Mouse (Mus musculus) hematopoietic stem cell, adult 5-6 weeks (primary cell): ENCODE results near the gene Pdcd1lg2. TPM values are rescaled to one million over a fixed set of nuclear protein-coding genes. Genes with fewer than 3 reads are reported as not detected.

ENCODE experiments used
- ATAC-seq, 2 experiments: fragments of 125-278 bp in 1 of 2; replicated peaks in 1 of 2; 2 replicates each; pipeline ENCODE4 v1.8.0; 2016 to 2017; ENCODE audit warnings: inconsistent platforms in 2 of 2, mild to moderate bottlenecking in 2 of 2, moderate number of reproducible peaks in 2 of 2, low read depth in 1 of 2, moderate TSS enrichment in 1 of 2; ENCODE audit not compliant: low FRiP score in 2 of 2, poor library complexity in 2 of 2, severe bottlenecking in 2 of 2, insufficient read depth in 1 of 2, low TSS enrichment in 1 of 2
- total RNA-seq: library from RNA; stranded (forward); fragments of 172-1452, 232-1000 nt; gene quantifications from 2 replicates; pipeline ENCODE4 v1.2.3, GENCODE M21; 2017

The Pdcd1lg2 gene
- total RNA-seq, 1 experiment from 2014 or later: 5.7 TPM

DNA sequence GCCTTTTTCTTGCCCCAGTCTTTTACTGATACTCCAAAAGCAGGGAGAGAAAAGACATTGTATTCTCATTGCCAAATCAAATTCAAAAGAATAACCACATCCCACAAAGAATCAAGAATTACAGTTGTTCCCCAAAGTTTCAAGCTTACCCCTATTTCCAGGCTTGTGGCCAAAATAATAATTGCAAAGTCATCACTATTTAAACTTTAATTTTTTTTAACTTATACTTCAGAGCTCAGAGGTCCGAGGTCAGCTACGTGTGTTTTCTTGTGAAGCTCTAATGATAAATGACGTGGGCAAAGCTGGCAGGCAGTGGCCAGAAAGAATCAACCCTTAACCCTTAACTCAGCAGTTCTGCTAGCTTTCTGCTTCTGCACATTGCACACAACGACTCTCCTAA, 67.9 kb downstream of the Pdcd1lg2 start:
- no peak for ATAC-seq

DNA sequence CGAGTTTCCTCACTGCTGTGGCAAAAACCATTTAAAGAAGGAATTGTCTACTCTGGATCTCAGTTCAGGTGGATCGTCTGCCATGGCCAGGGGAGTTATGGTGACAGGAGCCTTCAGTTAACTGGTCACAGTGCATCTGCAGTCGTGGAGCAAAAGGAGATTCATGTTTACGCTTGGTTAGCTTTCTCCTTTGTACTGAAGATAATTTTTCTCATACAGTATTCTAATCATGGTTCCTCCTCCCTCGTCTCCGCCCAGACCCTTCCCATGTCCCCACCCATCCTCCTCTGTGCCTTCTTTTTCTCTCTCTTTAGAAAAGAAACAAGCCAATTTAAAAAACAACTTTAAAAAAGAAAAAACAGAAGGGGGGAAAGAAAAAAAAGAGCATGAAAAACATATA, 70.9 kb downstream of the Pdcd1lg2 start:
- ATAC-seq: no peak

DNA sequence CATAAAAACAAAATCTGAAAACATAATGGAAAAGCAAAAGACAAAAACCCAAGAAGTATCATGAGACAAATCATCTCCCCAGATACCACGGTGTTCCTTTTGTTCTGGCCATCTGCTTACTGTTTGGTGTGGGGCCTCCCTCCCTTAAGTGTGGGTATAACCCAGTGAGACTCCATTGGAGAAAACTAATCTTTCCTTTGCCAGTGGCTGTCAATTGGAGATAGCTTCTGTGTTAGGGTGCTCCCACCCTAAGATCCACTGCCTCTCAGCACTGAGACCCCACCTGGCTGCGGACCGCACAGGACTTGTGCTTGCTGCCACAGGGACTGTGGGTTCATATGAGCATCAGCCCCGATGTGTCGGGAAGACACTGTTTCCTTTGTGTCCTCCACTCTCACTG, 71.4 kb downstream of the Pdcd1lg2 start:
- no peak for ATAC-seq

DNA sequence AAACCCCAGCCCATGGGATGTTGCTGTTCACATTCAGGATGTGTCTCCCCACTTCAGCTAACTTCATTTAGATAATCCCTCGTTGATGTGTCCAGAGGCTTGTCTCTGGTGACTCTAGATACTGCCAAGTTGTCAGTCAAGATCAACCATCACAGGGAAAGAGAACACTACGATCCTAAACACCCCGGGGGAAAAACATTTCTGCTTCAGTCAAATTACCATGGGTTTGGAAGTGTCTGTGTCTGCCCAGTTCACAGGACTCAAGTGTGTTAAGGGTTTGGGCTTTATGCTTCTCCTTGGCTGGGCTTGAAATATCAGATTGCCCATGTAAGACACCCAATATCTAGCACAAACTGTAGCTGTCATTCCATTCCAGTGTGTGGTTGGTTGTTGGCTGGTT, 71.9 kb downstream of the Pdcd1lg2 start:
- no peak for ATAC-seq

DNA sequence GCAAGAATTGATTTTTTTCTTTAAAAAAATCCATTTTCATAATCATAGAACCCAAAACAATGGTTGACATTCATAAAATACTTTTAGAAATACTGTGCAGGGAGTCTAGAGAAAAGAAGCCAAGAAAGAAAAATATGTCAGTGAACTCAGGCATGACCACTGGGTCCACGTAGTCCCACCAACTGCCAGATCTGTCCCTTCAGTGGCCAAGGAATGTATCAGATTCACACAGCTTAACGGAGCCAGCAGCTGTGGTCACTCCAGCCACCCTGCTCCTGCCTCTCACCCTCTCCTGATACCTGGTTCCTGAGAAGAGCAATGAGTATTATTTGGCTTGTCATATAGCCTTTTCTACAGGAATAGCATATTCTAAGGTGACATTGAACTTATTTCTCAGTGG, 72.7 kb downstream of the Pdcd1lg2 start:
- no peak for ATAC-seq

DNA sequence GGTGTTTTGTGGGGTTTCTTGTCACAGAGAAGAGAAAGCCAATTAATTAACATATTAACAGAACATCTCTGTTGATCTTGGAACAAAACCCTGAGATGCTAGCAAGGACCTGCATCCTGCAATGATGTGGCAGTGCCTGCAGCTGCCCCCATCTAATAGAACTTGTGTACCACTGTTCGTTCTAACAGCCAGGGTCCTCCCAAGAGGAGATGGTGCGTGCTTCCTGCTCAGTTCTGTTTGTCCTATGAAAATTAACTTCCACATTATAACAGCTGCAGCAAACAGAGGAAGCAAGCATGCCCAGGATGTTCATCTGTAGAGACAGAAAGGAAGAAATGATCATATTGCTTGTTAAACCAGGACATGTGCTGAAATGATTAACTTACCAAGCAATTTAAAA, 73.8 kb downstream of the Pdcd1lg2 start:
- no peak for ATAC-seq

DNA sequence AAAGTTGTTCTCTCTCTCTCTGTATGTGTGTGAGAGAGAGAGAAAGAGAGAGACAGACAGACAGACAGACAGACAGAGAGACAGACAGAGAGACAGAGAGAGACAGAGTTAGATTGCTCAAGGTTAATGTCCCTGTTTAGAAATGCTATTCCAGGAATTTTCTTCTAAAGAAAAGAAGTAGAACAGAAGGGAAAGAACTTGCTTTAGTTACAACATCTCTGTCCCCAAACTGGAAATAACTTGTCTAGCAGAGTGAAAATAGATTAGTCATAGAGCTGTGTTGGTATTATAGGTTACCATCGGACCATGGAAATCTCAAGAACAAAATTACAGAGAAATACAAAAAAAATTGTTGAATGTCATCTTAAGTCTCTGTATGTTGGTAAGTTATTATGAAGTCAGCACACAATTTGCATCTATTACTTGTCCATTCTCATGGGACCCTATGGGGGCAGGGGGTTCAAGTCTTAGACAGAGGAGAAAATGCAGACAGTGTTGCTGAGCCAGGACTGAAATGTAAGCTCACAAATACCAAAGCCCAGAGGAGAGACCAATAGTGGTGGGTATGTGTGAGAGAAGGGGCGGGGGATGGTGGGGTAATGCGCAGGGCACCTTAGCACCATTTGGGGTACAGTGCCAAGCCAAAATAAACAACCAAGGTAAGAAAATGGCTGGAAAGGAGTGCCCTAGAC, 74.7 kb downstream of the Pdcd1lg2 start:
- ATAC-seq: no peak

DNA sequence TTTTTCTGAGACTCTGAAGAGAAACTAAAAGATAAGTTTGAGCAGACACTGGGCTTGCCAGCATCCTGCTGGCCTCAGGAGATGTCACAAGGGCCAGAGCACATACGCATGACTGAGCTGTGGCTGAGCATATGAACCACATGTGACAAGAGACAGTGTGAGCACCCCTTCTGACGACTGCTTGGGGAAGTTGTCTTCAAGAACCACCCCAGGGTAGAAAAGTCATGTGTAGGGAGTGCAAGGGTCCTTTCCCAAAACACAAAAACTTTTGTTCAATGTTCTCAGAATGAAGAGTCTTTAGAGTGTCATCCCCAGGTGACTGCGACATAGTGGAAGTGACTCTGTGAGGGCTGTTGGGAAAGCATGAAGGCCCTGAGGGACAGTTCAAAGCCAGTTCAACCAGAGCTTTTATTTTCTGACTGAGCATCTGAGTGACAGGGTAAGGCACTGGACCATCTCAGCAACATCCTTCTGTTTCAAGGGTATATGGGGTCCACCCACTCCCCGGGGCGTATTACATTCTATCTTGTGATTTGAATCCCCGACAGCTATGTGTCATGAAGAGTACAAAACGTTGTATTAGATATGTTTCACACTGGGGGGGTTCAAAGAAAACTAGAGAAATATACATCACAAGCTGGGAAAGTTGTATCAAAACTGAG, 76.0 kb downstream of the Pdcd1lg2 start:
- peak in 1 of 2 experiments; percentile 49; a peak in 1 of 4 replicates for ATAC-seq

DNA sequence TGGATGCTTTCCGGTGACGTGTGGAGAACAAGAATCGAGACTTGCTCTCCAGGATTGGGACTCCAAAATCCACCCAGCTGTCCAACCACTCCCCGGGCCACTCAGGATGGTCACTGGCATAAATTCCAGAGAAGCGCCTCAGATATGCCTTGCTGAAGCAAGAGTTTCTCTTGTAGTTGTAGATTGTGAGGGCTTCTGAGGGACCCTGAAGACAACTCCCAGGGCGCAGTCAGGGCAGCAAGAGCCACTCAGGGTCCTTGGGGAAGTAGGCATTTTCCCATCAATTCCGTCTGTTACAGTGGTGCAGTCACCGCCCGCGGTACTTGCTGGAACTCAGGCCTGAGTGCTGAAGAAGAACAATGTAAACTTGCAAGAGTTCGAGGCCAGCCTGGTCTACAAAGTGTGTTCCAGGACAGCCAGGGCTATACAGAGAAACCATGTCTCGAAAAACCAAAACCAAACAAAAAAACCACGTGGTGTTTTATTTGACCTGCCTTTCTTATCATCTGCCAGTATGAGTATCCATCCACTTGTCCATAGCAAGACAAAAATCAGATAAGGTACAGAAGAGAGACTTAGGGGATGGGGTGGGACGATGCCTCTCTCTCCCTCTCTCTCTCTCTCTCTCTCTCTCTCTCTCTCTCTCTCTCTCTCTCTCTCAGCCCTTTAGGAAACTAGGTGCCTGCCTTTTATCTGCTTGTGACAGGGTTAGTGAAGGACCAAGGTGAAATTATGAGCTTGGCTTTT, 76.8 kb downstream of the Pdcd1lg2 start:
- ATAC-seq: no peak

DNA sequence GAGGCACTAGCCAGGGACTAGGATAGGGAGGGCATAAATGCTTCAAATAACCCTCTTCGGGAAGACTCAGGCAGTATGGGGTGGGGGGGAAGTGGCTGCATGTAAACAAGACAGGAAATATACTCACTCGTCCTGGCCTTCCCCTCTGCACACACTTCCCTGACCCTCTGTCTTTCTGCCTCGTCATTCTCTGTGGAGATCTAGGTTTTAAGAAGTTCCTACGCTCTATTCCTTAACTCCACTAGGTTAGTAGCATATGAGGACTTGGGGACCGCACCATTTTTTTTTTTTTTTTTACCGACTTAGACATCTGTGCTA, 77.3 kb downstream of the Pdcd1lg2 start:
- peak; percentile 41 to 49; a peak in 2 of 4 replicates for ATAC-seq

DNA sequence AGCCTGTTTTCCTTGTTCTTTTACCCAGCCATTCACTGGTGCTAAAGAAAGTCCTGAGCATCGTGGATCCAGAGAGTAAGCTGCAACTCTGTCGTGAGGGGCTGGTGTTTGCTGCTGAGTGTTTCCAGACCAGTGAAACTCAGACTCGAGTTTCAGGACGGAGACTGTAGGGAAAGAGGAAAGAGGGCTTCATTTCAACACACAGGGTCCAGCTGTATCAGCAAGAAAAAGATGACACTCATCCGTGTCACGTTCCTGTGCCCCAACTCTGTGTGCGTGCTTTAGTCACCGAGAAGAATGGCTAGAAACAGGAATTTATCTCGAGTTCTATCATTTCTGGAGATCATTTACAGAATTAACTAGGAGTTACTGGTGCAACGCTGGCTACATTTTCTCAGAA, 77.7 kb downstream of the Pdcd1lg2 start:
- no peak; a peak in 1 of 4 replicates for ATAC-seq

DNA sequence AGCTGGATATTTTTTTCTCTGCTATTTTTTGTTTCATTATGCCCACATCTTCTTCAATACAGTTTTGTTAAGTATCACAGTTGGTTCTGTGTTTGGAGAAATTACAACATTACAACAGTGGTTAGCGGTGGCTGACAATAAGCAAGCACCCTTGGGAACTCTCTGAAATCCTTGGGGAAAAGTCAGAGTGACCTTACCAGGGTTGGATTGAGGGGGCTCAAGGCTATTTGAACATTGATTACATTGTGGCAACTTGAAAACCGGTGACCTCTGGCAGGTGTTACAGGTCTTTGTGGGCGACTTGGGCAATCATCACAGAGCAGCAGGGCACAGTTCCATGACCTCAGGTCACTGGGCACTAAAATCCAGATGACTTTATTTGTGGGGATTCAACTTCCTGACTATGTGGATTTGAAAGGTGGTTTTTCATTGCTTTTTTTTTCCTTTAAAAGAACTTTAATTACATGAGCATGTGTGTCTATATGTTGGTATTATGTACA, 79.1 kb downstream of the Pdcd1lg2 start:
- ATAC-seq: no peak

DNA sequence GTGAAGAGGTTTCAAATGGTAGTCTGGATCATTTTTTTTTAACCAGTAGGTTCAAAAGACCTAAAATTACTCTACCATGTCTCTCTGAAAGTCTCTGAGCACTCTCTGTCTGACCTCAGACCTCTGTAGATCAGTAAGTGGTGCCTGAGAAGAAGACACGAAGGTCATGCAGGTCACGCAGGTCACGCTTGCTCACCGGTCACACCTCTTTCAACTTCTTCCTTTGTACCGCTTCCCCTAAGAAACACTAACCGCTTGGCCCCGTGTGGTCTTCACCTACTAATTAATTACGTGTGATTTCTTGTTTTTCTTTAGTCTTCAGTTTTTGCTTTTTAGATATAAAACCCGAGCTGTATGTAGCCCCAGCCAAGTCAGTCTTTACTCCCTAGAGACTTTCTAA, 80.7 kb downstream of the Pdcd1lg2 start:
- no peak for ATAC-seq

DNA sequence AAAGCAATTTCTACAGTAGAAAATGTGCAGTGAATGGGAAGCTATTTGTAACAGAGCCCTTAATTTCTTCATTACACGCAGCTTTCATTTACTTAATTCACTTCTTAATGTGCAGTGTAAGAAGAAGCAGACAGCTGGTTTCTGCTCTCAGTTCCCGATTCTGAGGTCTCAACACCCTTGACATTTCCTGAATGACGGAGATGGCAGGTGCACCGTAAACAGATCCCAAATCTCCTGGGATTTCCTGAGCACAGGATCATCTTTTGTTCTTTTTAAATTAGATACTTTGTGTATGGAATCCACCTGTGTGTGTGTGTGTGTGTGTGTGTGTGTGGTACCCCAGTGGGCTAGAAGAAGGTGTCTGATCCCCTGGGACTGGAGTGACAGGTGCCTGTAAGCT, 83.7 kb downstream of the Pdcd1lg2 start:
- ATAC-seq: no peak

DNA sequence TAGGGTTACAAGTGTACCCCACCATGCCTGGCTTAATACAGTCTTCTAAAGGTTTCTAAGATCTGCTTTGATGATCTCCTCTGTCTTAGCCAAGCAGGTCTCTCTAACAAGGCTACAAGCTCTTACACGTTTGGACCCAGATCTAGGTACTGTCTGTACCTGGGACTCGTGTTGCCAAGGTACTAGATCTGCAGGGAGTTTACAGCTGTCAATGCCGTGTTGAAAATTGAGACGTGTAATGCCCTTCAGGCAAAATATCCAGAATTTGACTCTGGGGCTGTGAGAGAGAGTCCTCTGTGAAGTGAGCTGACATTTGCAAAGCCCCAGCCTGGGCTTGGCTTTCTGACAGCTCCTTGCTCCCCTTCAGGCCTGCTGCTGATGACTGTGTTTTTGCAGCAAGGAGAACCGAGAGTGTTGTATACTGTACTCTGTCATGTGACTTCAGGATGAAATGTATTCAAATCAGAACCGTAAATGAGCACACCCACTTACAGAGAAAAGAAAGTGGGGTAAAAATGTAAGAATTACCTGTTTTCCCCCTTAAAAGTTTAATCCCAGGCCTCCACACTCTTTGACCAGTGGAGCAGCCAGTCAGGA, 85.4 kb downstream of the Pdcd1lg2 start:
- ATAC-seq: no peak

DNA sequence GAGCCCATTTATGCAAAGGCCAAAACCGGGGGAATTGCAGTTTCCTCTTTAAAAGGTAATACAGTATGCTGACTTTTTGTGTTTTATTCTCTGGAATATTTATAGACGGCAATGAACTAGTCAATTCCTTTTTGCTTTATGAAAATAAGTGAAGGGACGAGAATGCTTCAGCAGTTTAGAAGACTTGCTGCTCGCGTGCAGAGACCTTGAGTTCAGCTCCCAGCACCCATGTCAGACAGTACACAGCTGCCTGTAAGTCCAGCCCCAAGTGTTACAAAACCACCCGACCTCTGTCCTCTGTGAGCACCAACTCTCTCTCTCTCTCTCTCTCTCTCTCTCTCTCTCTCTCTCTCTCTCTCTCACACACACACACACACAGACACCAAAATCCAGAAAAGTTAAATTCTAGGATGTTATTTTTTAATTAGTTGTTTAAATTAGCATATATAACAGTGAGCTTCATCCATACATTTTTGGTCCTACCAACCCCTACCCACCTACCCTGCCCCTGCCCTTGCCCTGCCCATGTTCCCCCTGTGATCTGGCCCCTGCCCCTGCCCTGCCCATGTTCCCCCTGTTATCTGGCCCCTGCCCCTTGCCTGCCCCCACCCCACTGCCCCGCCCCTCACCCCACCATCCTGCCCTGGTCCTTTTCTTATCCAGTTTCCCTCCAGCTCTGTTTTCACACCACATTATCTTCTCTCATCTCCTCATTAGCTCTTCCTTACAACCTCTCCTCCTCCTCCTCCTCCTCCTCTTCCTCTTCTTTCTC, 86.3 kb downstream of the Pdcd1lg2 start:
- no peak for ATAC-seq

DNA sequence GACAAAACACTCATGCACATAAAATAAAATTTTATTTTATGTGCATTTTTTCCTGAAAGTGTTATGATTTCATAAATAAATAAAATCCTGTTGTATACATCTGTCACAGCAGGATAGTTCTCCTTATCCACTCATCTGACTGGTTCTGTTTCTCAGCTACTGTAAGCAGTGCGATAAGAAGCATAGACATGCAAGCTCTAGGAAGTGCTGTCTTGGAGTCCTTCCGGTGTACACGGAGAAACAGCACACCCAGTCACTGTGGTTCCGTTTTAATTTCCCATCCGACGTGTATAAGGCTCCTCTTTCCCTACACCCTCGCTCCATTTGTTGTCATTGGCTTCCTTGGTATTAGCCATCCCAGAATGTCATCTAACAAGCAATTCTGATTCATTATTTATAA, 87.2 kb downstream of the Pdcd1lg2 start:
- 0 out of 4 replicates have a peak, but pooled peaks of 1 of the 2 experiments have one; percentile 10 for ATAC-seq
